Mouse (Mus musculus) myocyte (in vitro differentiated cells): ENCODE data around the gene Ptprg. TPM values are rescaled to one million over a fixed set of nuclear protein-coding genes. Genes with fewer than 3 reads are reported as not detected.

ENCODE experiments used
- H3K27me3 ChIP-seq: one replicate; pipeline ENCODE4 v1.6.1; 2011; ENCODE audit not compliant: control insufficient read depth, insufficient read depth, insufficient read length
- H3K36me3 ChIP-seq: one replicate; pipeline ENCODE4 v1.6.1; 2011; ENCODE audit not compliant: control insufficient read depth, insufficient read depth
- H3K4me2 ChIP-seq: one replicate; pipeline ENCODE4 v1.6.1; 2011; ENCODE audit warnings: low read depth, control low read depth
- H3K4me3 ChIP-seq: one replicate; pipeline ENCODE4 v1.5.1; 2011; ENCODE audit warnings: mild to moderate bottlenecking, control low read depth, moderate library complexity
- H3K79me2 ChIP-seq: one replicate; pipeline ENCODE4 v1.6.1; 2011; ENCODE audit not compliant: control insufficient read depth, insufficient read depth
- H3ac ChIP-seq: one replicate; pipeline ENCODE4 v1.6.1; 2011; ENCODE audit not compliant: control insufficient read depth, insufficient read length
- CEBPB ChIP-seq: IDR thresholded peaks from 2 replicates; pipeline ENCODE4 v1.6.1; 2011; ENCODE audit warnings: mild to moderate bottlenecking, moderate library complexity; ENCODE audit not compliant: poor library complexity, insufficient read depth, severe bottlenecking
- E2F4 ChIP-seq: IDR thresholded peaks from one replicate; pipeline ENCODE4 v1.6.1; 2011; ENCODE audit warnings: mild to moderate bottlenecking, control low read depth, moderate library complexity; ENCODE audit not compliant: insufficient read depth
- MAX ChIP-seq: IDR thresholded peaks from one replicate; pipeline ENCODE4 v1.6.1; 2011; ENCODE audit warnings: low read depth, mild to moderate bottlenecking, control low read depth
- MYOD1 ChIP-seq, 3 experiments: IDR thresholded peaks; one replicate each; pipeline ENCODE4 v1.6.1; 2011; ENCODE audit warnings: control low read depth in 2 of 3, low read depth in 2 of 3, mild to moderate bottlenecking in 2 of 3, moderate library complexity in 1 of 3; ENCODE audit not compliant: insufficient read length in 2 of 3, control insufficient read depth in 1 of 3
- MYOG ChIP-seq, 3 experiments: IDR thresholded peaks; one replicate each; pipeline ENCODE4 v1.6.1; 2011; ENCODE audit warnings: control low read depth in 2 of 3, low read depth in 2 of 3, mild to moderate bottlenecking in 2 of 3; ENCODE audit not compliant: insufficient read length in 2 of 3, control insufficient read depth in 1 of 3, insufficient read depth in 1 of 3
- POLR2A ChIP-seq: IDR thresholded peaks from one replicate; pipeline ENCODE4 v1.6.1; 2011; ENCODE audit warnings: low read depth, mild to moderate bottlenecking, control low read depth, moderate library complexity; ENCODE audit not compliant: insufficient read length
- POLR2AphosphoS2 ChIP-seq: IDR thresholded peaks from one replicate; pipeline ENCODE4 v1.6.1; 2011; ENCODE audit warnings: low read depth, control low read depth; ENCODE audit not compliant: insufficient read length
- REST ChIP-seq: IDR thresholded peaks from one replicate; pipeline ENCODE4 v1.6.1; 2011; ENCODE audit warnings: mild to moderate bottlenecking, control low read depth, moderate library complexity; ENCODE audit not compliant: insufficient read depth, insufficient read length
- SRF ChIP-seq: IDR thresholded peaks from one replicate; pipeline ENCODE4 v1.6.1; 2011; ENCODE audit warnings: low read depth; ENCODE audit not compliant: control insufficient read depth, insufficient read length
- TCF12 ChIP-seq: IDR thresholded peaks from one replicate; pipeline ENCODE4 v1.6.1; 2011; ENCODE audit warnings: mild to moderate bottlenecking, control low read depth; ENCODE audit not compliant: poor library complexity, insufficient read depth, severe bottlenecking
- TCF3 ChIP-seq: IDR thresholded peaks from one replicate; pipeline ENCODE4 v1.6.1; 2011; ENCODE audit warnings: low read depth, control low read depth; ENCODE audit not compliant: insufficient read length
- USF1 ChIP-seq: IDR thresholded peaks from one replicate; pipeline ENCODE4 v1.6.1; 2011; ENCODE audit warnings: low read depth, mild to moderate bottlenecking, control low read depth, moderate library complexity
- polyA plus RNA-seq: library from polyadenylated mRNA; unstranded; fragments of >200 nt; fragmentation: generic; extraction: Trizol; gene quantifications from one replicate; pipeline ENCODE4 v1.2.1, GENCODE M21; 2012; ENCODE audit warnings: missing spikeins

Ptprg gene
- polyA plus RNA-seq, 1 experiment, result 14.4 TPM

DNA sequence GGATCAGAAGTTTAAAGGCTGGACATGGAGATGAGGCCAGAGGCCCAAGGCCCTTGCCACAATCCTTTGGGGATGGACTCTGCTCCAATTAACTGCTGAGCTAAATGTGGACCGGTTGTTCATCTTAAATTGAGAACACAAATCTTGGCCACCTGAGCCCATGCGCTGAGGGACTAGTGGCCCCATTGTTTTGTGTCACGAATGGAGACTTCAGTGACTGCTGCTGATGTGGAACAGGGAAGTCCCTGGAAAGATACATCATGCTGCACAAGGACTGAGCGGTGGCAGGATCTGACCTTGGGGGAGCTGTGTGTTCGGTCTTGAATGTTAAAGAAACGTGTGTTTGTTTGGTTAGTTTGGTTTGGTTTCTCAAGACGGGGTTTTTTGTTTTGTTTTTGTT, 649.7 kb downstream of the Ptprg start:
- H3K36me3 ChIP-seq, result no peaks in the 10 kb centered on the region
- H3K79me2 ChIP-seq, result no peaks in the 10 kb centered on the region
- H3ac ChIP-seq, result no peak overlapping the region
- TF ChIP-seq POLR2AphosphoS2 (no peak), REST (no peak), MAX (no peak), USF1 (no peak), E2F4 (no peak), SRF (no peak), TCF12 (no peak), MYOG (IDR thresholded peaks at IDR 0.05; ENCODE audit: control insufficient read depth in 1 of 3, insufficient read depth in 1 of 3, insufficient read length in 2 of 3, low read depth in 2 of 3) (no peak), POLR2A (no peak), TCF3 (no peak), MYOD1 (IDR thresholded peaks at IDR 0.05; ENCODE audit: control insufficient read depth in 1 of 3, insufficient read length in 2 of 3, low read depth in 2 of 3) (no peak), CEBPB (no peak)
- H3K4me3 ChIP-seq, result no peak overlapping the region
- no peak overlapping the region for H3K4me2 ChIP-seq
- H3K27me3 ChIP-seq, result no peaks in the 10 kb centered on the region

GRCm38 (mm10) chr14:12206138-12206537, 652.8 kb downstream of the Ptprg start:
- TF ChIP-seq REST (no peak), MYOD1 (IDR thresholded peaks at IDR 0.05; ENCODE audit: control insufficient read depth in 1 of 3, insufficient read length in 2 of 3, low read depth in 2 of 3) (no peak), MYOG (IDR thresholded peaks at IDR 0.05; ENCODE audit: control insufficient read depth in 1 of 3, insufficient read depth in 1 of 3, insufficient read length in 2 of 3, low read depth in 2 of 3) (no peak), CEBPB (no peak), MAX (no peak), POLR2AphosphoS2 (no peak), USF1 (no peak), E2F4 (no peak), POLR2A (no peak), TCF12 (no peak), TCF3 (no peak), SRF (no peak)
- peaks cover 5% of the 10 kb centered on the region for H3K36me3 ChIP-seq
- no peak overlapping the region for H3K4me2 ChIP-seq
- H3ac ChIP-seq, result no peak overlapping the region
- no peak overlapping the region for H3K4me3 ChIP-seq
- H3K79me2 ChIP-seq, result no peaks in the 10 kb centered on the region
- H3K27me3 ChIP-seq, result no peaks in the 10 kb centered on the region

DNA sequence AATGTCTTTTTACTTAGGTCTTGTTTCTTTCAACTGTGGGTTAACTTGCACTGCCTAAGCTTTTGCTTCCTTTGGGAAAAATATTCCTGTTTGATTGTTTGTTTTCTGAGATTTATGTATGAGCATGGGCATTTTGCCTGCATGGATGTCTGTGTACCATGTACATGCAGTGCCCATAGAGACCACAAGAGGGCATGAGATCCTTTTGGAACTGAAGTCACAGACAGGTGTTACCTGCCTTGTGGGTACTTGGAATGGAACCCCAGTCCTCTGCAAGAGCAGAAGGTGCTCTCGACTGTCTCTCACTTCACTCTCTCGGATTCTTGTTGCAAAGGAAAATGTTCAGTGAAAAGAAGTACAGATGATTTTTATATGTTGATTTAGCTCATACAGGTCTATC, 655.2 kb downstream of the Ptprg start:
- Histone ChIP-seq H3K4me3 (no peak overlapping the region), H3K79me2 (no peaks in the 10 kb centered on the region), H3K27me3 (no peaks in the 10 kb centered on the region), H3ac (no peak overlapping the region), H3K36me3 (peaks cover 5% of the 10 kb centered on the region), H3K4me2 (no peak overlapping the region)
- no peak for TF ChIP-seq MAX
- no peak for TF ChIP-seq SRF
- no peak for TF ChIP-seq MYOG (IDR thresholded peaks at IDR 0.05; ENCODE audit: control insufficient read depth in 1 of 3, insufficient read depth in 1 of 3, insufficient read length in 2 of 3, low read depth in 2 of 3)
- no peak for TF ChIP-seq CEBPB
- TF ChIP-seq TCF3, result no peak
- TF ChIP-seq POLR2A, result no peak
- TF ChIP-seq MYOD1 (IDR thresholded peaks at IDR 0.05; ENCODE audit: control insufficient read depth in 1 of 3, insufficient read length in 2 of 3, low read depth in 2 of 3), result no peak
- no peak for TF ChIP-seq USF1
- no peak for TF ChIP-seq E2F4
- no peak for TF ChIP-seq TCF12
- no peak for TF ChIP-seq REST
- TF ChIP-seq POLR2AphosphoS2, result no peak

GRCm38 (mm10) chr14:12218544-12219150, 665.3 kb downstream of the Ptprg start:
- TF ChIP-seq USF1, result no peak
- no peak for TF ChIP-seq CEBPB
- TF ChIP-seq E2F4, result no peak
- TF ChIP-seq TCF12, result no peak
- no peak for TF ChIP-seq TCF3
- TF ChIP-seq SRF, result no peak
- TF ChIP-seq POLR2A, result no peak
- no peak for TF ChIP-seq POLR2AphosphoS2
- no peak for TF ChIP-seq MYOD1 (IDR thresholded peaks at IDR 0.05; ENCODE audit: control insufficient read depth in 1 of 3, insufficient read length in 2 of 3, low read depth in 2 of 3)
- Histone ChIP-seq H3K4me2 (no peak overlapping the region), H3K36me3 (no peaks in the 10 kb centered on the region), H3K4me3 (no peak overlapping the region), H3K79me2 (no peaks in the 10 kb centered on the region), H3ac (no peak overlapping the region), H3K27me3 (no peaks in the 10 kb centered on the region)

DNA sequence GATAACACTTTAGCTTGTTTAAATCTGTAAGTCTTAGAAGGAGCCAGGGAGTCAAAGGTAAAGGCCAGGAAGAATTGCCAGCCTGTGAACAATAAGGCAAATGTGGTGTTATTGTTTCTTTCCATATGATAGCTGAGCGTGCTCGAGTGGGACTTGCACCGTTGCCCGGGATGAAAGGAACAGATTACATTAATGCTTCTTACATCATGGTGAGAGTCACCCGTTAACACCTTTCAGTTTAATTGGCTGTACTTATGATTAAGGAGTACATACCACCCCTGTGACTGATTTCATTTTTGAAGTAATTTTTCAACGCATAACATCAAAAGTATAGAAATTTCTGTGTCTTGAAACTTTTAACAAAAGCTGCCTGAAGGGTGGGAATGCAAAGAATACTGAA, 666.5 kb downstream of the Ptprg start:
- no peak overlapping the region for H3K4me3 ChIP-seq
- H3K79me2 ChIP-seq, result no peaks in the 10 kb centered on the region
- H3K4me2 ChIP-seq, result no peak overlapping the region
- H3K36me3 ChIP-seq, result no peaks in the 10 kb centered on the region
- TF ChIP-seq MAX (no peak), TCF12 (no peak), POLR2A (no peak), MYOG (IDR thresholded peaks at IDR 0.05; ENCODE audit: control insufficient read depth in 1 of 3, insufficient read depth in 1 of 3, insufficient read length in 2 of 3, low read depth in 2 of 3) (no peak), POLR2AphosphoS2 (no peak), REST (no peak), TCF3 (no peak), E2F4 (no peak), USF1 (no peak), MYOD1 (IDR thresholded peaks at IDR 0.05; ENCODE audit: control insufficient read depth in 1 of 3, insufficient read length in 2 of 3, low read depth in 2 of 3) (no peak), CEBPB (no peak), SRF (no peak)
- no peaks in the 10 kb centered on the region for H3K27me3 ChIP-seq
- H3ac ChIP-seq, result no peak overlapping the region
